22 mouse cellular contexts compared by ENCODE assay signal in the genomic region with DNA sequence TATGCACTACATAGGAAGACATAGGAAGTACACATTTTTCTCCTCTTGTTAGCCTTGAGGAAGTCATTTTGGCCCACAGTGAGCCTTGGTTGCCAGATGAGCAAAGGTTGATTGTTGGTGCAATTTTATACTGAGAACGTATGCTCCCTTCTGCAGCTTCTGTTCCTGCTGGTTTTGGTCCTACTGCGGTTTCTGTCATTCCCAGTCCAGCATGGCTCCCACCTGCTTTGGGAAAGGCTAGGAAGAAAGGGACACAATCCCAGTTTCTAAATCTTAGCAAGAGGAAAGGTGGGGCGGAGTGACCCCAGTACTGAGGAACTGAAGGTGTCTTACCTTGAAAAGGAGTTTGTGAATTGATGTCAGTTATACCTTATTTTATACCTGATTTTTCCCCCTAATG. TPM values are rescaled to one million over a fixed set of nuclear protein-coding genes. Genes with fewer than 3 reads are reported as not detected.
A peak's percentile ranks its signal among the peaks of the same experiment; 100 is the strongest.
DNase-seq lines count a peak whose midpoint lies in the region; ATAC-seq lines count a peak whose summit lies in the region.
"Had no signal": no experiment of that assay in that cellular context is flagged by ENCODE, and none has a peak within 500 bp of the region (broad histone marks: within the 10 kb centered on the region; RNA-seq: fewer than 3 reads in every experiment).

No protein-coding gene starts in this region.

- H3K4me1 ChIP-seq in heart, embryonic 10.5 days = peaks cover 22% of the 10 kb centered on the region
- peaks cover 28% of the 10 kb centered on the region for H3K4me1 ChIP-seq in heart, embryonic 16.5 days (ENCODE audit: control insufficient read depth, insufficient read depth, low read length)
- H3K4me1 ChIP-seq in embryonic facial prominence, embryonic 15.5 days = peaks cover 26% of the 10 kb centered on the region; the same call in 1 of the 2 replicates
- H3K4me1 ChIP-seq in stomach, embryonic 15.5 days = 0 out of 2 replicates have a peak, but pooled peaks cover 5% of the 10 kb centered on the region
- H3K4me1 ChIP-seq: forebrain, embryonic 12.5 days had no signal

- WGBS in heart, embryonic 10.5 days = 86% methylated on average over 3 of the region's 3 CpGs
- WGBS in heart, embryonic 16.5 days = 84% methylated on average over 3 of the region's 3 CpGs
- 69% methylated on average over 3 of the region's 3 CpGs for WGBS in embryonic facial prominence, embryonic 15.5 days
- WGBS in stomach, embryonic 15.5 days = 79% methylated on average over 3 of the region's 3 CpGs

- DNase-seq in heart, embryonic 10.5 days (ENCODE audit: low spot score) = no peak
- no peak for DNase-seq in heart, postnatal 25 days (ENCODE audit: low spot score)
- DNase-seq in heart, adult 9 months (ENCODE audit: low spot score in 2 of 2) = no peak
- no peak for DNase-seq in cerebellum, postnatal 25 days
- DNase-seq: adrenal gland, postnatal 14 days; cerebellum, adult 9-11 months; gastrocnemius, postnatal 36 days; kidney, postnatal 4 days; lung, adult 18-20 months; lung, postnatal 10 days had no signal

- no peaks in the 10 kb centered on the region for H3K36me3 ChIP-seq in heart, embryonic 10.5 days
- H3K36me3 ChIP-seq in heart, embryonic 16.5 days (ENCODE audit: control insufficient read depth, insufficient read depth) = no peaks in the 10 kb centered on the region
- H3K36me3 ChIP-seq in embryonic facial prominence, embryonic 15.5 days = no peaks in the 10 kb centered on the region
- no peaks in the 10 kb centered on the region for H3K36me3 ChIP-seq in stomach, embryonic 15.5 days
- H3K36me3 ChIP-seq: forebrain, embryonic 12.5 days; midbrain, embryonic 10.5 days; neural tube, embryonic 13.5 days had no signal

- no peaks in the 10 kb centered on the region for H3K27me3 ChIP-seq in heart, embryonic 10.5 days (ENCODE audit: insufficient read depth, poor library complexity, severe bottlenecking)
- H3K27me3 ChIP-seq in heart, embryonic 16.5 days (ENCODE audit: control insufficient read depth, insufficient read depth, low read length) = no peaks in the 10 kb centered on the region
- no peaks in the 10 kb centered on the region for H3K27me3 ChIP-seq in embryonic facial prominence, embryonic 15.5 days
- no peaks in the 10 kb centered on the region for H3K27me3 ChIP-seq in stomach, embryonic 15.5 days (replicated peaks)
- H3K27me3 ChIP-seq: neural tube, embryonic 13.5 days had no signal

- H3K9me3 ChIP-seq in heart, embryonic 10.5 days = no peaks in the 10 kb centered on the region
- H3K9me3 ChIP-seq in heart, embryonic 16.5 days (replicated peaks; ENCODE audit: control insufficient read depth, low read length) = no peaks in the 10 kb centered on the region
- no peaks in the 10 kb centered on the region for H3K9me3 ChIP-seq in embryonic facial prominence, embryonic 15.5 days (replicated peaks)
- no peaks in the 10 kb centered on the region for H3K9me3 ChIP-seq in stomach, embryonic 15.5 days
- H3K9me3 ChIP-seq: forebrain, embryonic 12.5 days; midbrain, embryonic 10.5 days; neural tube, embryonic 13.5 days had no signal

- H3K9ac ChIP-seq in heart, embryonic 16.5 days (ENCODE audit: low read length) = peak overlapping the region; percentile 49
- H3K9ac ChIP-seq in embryonic facial prominence, embryonic 15.5 days = no peak overlapping the region
- no peak overlapping the region for H3K9ac ChIP-seq in stomach, embryonic 15.5 days
- H3K9ac ChIP-seq: forebrain, embryonic 12.5 days; neural tube, embryonic 13.5 days had no signal

- no peak overlapping the region for H3K4me3 ChIP-seq in heart, embryonic 10.5 days
- H3K4me3 ChIP-seq in heart, embryonic 16.5 days (ENCODE audit: low read length) = no peak overlapping the region; the same call in 1 of the 2 replicates
- no peak overlapping the region for H3K4me3 ChIP-seq in embryonic facial prominence, embryonic 15.5 days (replicated peaks)
- H3K4me3 ChIP-seq in stomach, embryonic 15.5 days (replicated peaks) = no peak overlapping the region
- H3K4me3 ChIP-seq: erythroblast, embryonic 14.5 days; forebrain, embryonic 12.5 days; midbrain, embryonic 10.5 days; myocyte; neural tube, embryonic 13.5 days had no signal

- peak overlapping the region; percentile 47; the same call in 1 of the 2 replicates for H3K27ac ChIP-seq in heart, embryonic 10.5 days
- H3K27ac ChIP-seq in heart, embryonic 16.5 days (ENCODE audit: low read length) = peak overlapping the region; percentile 72
- peak overlapping the region; percentile 81 for H3K27ac ChIP-seq in embryonic facial prominence, embryonic 15.5 days (replicated peaks)
- H3K27ac ChIP-seq in stomach, embryonic 15.5 days = peak overlapping the region; percentile 35; the same call in 1 of the 2 replicates
- H3K27ac ChIP-seq: forebrain, embryonic 12.5 days; hindbrain, postnatal 0 days; midbrain, embryonic 10.5 days; neural tube, embryonic 13.5 days had no signal

- intact Hi-C loops in heart, postnatal 25 days (cut with DNase I) = no loop called here

- no peak for ATAC-seq in heart, embryonic 16.5 days (replicated peaks; ENCODE audit: extremely low read depth, insufficient read depth, low FRiP score)
- ATAC-seq in embryonic facial prominence, embryonic 15.5 days (ENCODE audit: insufficient number of reproducible peaks, low FRiP score, low TSS enrichment, low read depth) = no peak
- ATAC-seq in stomach, embryonic 15.5 days (ENCODE audit: insufficient read depth, low FRiP score, low read depth) = no peak
- ATAC-seq: CD4-positive, CD25-positive, alpha-beta regulatory T cell, adult 4 months; hindbrain, postnatal 0 days; intestine, postnatal 0 days; midbrain, embryonic 16.5 days had no signal

- peak overlapping the region; percentile 49 for H3K4me2 ChIP-seq in heart, embryonic 16.5 days (ENCODE audit: low read depth, low read length)
- no peak overlapping the region for H3K4me2 ChIP-seq in embryonic facial prominence, embryonic 15.5 days (replicated peaks)
- 0 out of 2 replicates have a peak overlapping the region, but pooled peaks have one; percentile 16 for H3K4me2 ChIP-seq in stomach, embryonic 15.5 days
- H3K4me2 ChIP-seq: forebrain, embryonic 12.5 days; neural tube, embryonic 13.5 days had no signal

RNA-seq across cellular contexts. Expression of a gene that starts 48.2 kb away (rescaled TPM):
- polyA plus RNA-seq in heart, embryonic 10.5 days (2016; fragmentation: Nextera tagmentation; extraction: Ambion mirVana) = 24.1 and 29.8 TPM in 2 replicates
- total RNA-seq in heart, postnatal 25 days (2021) = 1 to 10 TPM; 5.3 to 6.0 TPM
- 26.4 TPM in 2 replicates for polyA plus RNA-seq in heart, embryonic 16.5 days (2015; fragmentation: Nextera tagmentation; extraction: Ambion mirVana)
- 47.1 and 48.2 TPM in 2 replicates for polyA plus RNA-seq in embryonic facial prominence, embryonic 15.5 days (2015; fragmentation: Nextera tagmentation; extraction: Ambion mirVana)
- polyA plus RNA-seq in stomach, embryonic 15.5 days (2015; fragmentation: Nextera tagmentation; extraction: Ambion mirVana) = 47.4 and 47.6 TPM in 2 replicates

RNA-seq across cellular contexts. Expression of a gene that starts 51.9 kb away (rescaled TPM):
- 10.2 and 12.7 TPM in 2 replicates for polyA plus RNA-seq in heart, embryonic 10.5 days (2016; fragmentation: Nextera tagmentation; extraction: Ambion mirVana)
- total RNA-seq in heart, postnatal 25 days (2021) = 10 to 100 TPM; 26.0 to 28.9 TPM
- polyA plus RNA-seq in heart, embryonic 16.5 days (2015; fragmentation: Nextera tagmentation; extraction: Ambion mirVana) = 11.3 and 11.8 TPM in 2 replicates
- 20.7 and 23.3 TPM in 2 replicates for polyA plus RNA-seq in embryonic facial prominence, embryonic 15.5 days (2015; fragmentation: Nextera tagmentation; extraction: Ambion mirVana)
- 24.4 and 26.0 TPM in 2 replicates for polyA plus RNA-seq in stomach, embryonic 15.5 days (2015; fragmentation: Nextera tagmentation; extraction: Ambion mirVana)
